Mouse (Mus musculus) limb, embryonic 13.5 days (tissue): ENCODE measurements around the gene Limk2. TPM values are rescaled to one million over a fixed set of nuclear protein-coding genes. Genes with fewer than 3 reads are reported as not detected.

Experiments
- ATAC-seq: fragments of 200-750 bp; cut with Nextera tagmentation; 2 replicates; pipeline ENCODE4 v1.8.0; 2017; ENCODE audit warnings: low read depth, moderate number of reproducible peaks, moderate TSS enrichment; ENCODE audit not compliant: low FRiP score
- H3K27ac ChIP-seq: fragments of 300-500 bp; sonication (generic); 2 replicates; pipeline ENCODE4 v1.5.1; 2015; ENCODE audit warnings: inconsistent platforms, mild to moderate bottlenecking, moderate library complexity
- H3K27me3 ChIP-seq: fragments of 300-500 bp; sonication (generic); 2 replicates; pipeline ENCODE4 v1.6.1; 2015; ENCODE audit warnings: mild to moderate bottlenecking, inconsistent platforms
- H3K36me3 ChIP-seq: fragments of 300-500 bp; sonication (generic); 2 replicates; pipeline ENCODE4 v1.6.1; 2015; ENCODE audit warnings: inconsistent platforms, mild to moderate bottlenecking, moderate library complexity
- H3K4me1 ChIP-seq: fragments of 300-500 bp; sonication (generic); 2 replicates; pipeline ENCODE4 v1.6.1; 2015; ENCODE audit warnings: inconsistent platforms
- H3K4me2 ChIP-seq: fragments of 300-500 bp; sonication (generic); replicated peaks from 2 replicates; pipeline ENCODE4 v1.6.1; 2015; ENCODE audit warnings: inconsistent platforms, mild to moderate bottlenecking, moderate library complexity
- H3K4me3 ChIP-seq: fragments of 300-500 bp; sonication (generic); 2 replicates; pipeline ENCODE4 v1.5.1; 2015; ENCODE audit warnings: moderate library complexity, mild to moderate bottlenecking, inconsistent platforms
- H3K9ac ChIP-seq: fragments of 300-500 bp; sonication (generic); 2 replicates; pipeline ENCODE4 v1.6.1; 2015; ENCODE audit warnings: mild to moderate bottlenecking, inconsistent platforms
- H3K9me3 ChIP-seq: fragments of 300-500 bp; sonication (generic); 2 replicates; pipeline ENCODE4 v1.6.1; 2016; ENCODE audit warnings: inconsistent platforms
- WGBS: fragments of 180-500 bp; shearing (Covaris S2); methylation state at CpG from one replicate; pipeline ENCODE4 v1.1.7; 2015; 5-methylcytosine and 5-hydroxymethylcytosine counted together
- polyA plus RNA-seq: library from polyadenylated mRNA; unstranded; fragments of >200 nt; fragmentation: Nextera tagmentation; extraction: Ambion mirVana; gene quantifications from 2 replicates; pipeline ENCODE4 v1.2.1, GENCODE M21; 2015

Gene Limk2
- polyA plus RNA-seq, 1 experiment from 2014 or later, result 61.2 TPM

DNA sequence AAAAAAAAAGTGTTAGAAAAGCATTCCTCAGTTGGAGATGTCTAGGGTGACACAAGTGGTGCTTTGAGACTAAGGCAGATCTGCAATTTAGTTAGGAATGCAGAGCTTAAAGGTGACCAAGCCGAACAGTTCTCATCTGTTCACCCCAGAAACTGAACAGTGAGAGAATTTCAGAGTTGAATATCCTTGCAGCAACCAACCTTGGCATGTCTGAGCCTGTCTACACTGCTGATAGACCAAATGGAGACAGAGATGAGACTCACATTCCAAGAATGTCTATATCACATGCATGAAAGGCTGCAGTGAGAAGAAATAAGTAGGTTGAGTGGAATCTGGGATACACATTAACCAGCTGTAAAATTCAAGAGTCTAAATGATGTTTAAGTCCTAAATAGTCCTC, 28.6 kb upstream of the Limk2 start:
- no peak for ATAC-seq
- Histone ChIP-seq H3K9ac (no peak overlapping the region), H3K36me3 (peaks cover 5% of the 10 kb centered on the region; the same call in 1 of the 2 replicates), H3K27ac (no peak overlapping the region), H3K9me3 (no peaks in the 10 kb centered on the region), H3K4me1 (no peaks in the 10 kb centered on the region), H3K4me3 (no peak overlapping the region), H3K27me3 (no peaks in the 10 kb centered on the region), H3K4me2 (no peak overlapping the region)
- WGBS, result 95% methylated on average over 1 of the region's 1 CpGs

- no peak overlapping the region for H3K4me3 ChIP-seq
- H3K9ac ChIP-seq, result no peak overlapping the region
- 73% methylated on average over 4 of the region's 4 CpGs for WGBS
- no peaks in the 10 kb centered on the region for H3K4me1 ChIP-seq
- peaks cover 14% of the 10 kb centered on the region; the same call in 1 of the 2 replicates for H3K36me3 ChIP-seq
- H3K27me3 ChIP-seq, result no peaks in the 10 kb centered on the region
- no peak overlapping the region for H3K27ac ChIP-seq
- H3K9me3 ChIP-seq, result no peaks in the 10 kb centered on the region
- H3K4me2 ChIP-seq, result no peak overlapping the region
- ATAC-seq, result no peak
These were observed 24.8 kb upstream of the Limk2 start for GRCm38 (mm10) chr11:3433809-3434208.

- H3K27ac ChIP-seq, result no peak overlapping the region
- no peaks in the 10 kb centered on the region for H3K4me1 ChIP-seq
- no peak overlapping the region; the same call in 1 of the 2 replicates for H3K9ac ChIP-seq
- no peak overlapping the region for H3K4me2 ChIP-seq
- H3K4me3 ChIP-seq, result no peak overlapping the region
- peaks cover 14% of the 10 kb centered on the region; the same call in 1 of the 2 replicates for H3K36me3 ChIP-seq
- H3K27me3 ChIP-seq, result no peaks in the 10 kb centered on the region
- H3K9me3 ChIP-seq, result no peaks in the 10 kb centered on the region
- WGBS, result 93% methylated on average over 6 of the region's 6 CpGs
- ATAC-seq, result no peak
These were observed 23.1 kb upstream of the Limk2 start for GRCm38 (mm10) chr11:3431976-3432603.

DNA sequence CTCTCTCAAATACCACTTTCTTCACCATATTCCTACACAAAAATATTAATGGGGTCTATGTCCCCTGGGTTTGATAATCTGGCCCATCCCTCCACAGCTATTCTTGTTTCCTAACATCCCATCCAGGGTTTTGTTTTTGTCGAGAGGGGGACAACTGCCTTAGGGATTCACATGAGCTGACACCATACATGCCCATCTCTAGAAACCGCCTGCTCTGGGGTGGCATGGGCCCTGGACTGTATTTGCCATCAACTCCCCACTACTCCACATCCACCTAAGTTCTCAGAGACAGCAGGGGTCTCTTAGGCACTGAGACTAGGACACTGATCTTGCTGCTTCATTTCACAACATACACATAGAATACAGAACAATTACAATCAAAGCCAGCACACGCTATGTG, 22.5 kb upstream of the Limk2 start:
- ATAC-seq, result no peak
- H3K36me3 ChIP-seq, result peaks cover 12% of the 10 kb centered on the region; the same call in 1 of the 2 replicates
- no peaks in the 10 kb centered on the region for H3K27me3 ChIP-seq
- H3K4me3 ChIP-seq, result no peak overlapping the region
- H3K4me1 ChIP-seq, result no peaks in the 10 kb centered on the region
- H3K4me2 ChIP-seq, result no peak overlapping the region
- no peak overlapping the region for H3K27ac ChIP-seq
- 92% methylated on average over 3 of the region's 3 CpGs for WGBS
- H3K9me3 ChIP-seq, result no peaks in the 10 kb centered on the region
- no peak overlapping the region for H3K9ac ChIP-seq

DNA sequence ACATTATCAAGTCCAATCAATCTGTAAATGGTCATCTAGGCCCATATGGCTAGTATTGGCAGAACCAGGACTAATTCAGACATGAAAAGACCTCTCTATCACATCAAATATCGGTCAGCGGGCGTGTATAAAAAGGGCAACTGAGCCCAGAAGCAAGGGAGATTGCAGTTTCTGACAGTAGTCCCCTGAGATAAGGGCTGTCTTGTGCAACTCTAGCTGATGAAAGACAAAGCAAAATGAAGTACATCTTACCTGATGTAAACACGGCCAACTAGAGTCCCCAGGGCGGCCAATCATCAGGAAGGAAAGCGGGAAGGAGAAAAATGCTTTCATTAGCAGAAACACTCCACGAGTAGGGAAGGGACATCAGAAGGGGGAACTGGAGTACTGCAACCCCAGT, 19.6 kb upstream of the Limk2 start:
- no peak for ATAC-seq
- Histone ChIP-seq H3K9me3 (no peaks in the 10 kb centered on the region), H3K27ac (no peak overlapping the region), H3K4me3 (no peak overlapping the region), H3K4me2 (no peak overlapping the region), H3K27me3 (no peaks in the 10 kb centered on the region), H3K9ac (no peak overlapping the region), H3K4me1 (no peaks in the 10 kb centered on the region), H3K36me3 (peaks cover 37% of the 10 kb centered on the region)
- 87% methylated on average over 7 of the region's 7 CpGs for WGBS

DNA sequence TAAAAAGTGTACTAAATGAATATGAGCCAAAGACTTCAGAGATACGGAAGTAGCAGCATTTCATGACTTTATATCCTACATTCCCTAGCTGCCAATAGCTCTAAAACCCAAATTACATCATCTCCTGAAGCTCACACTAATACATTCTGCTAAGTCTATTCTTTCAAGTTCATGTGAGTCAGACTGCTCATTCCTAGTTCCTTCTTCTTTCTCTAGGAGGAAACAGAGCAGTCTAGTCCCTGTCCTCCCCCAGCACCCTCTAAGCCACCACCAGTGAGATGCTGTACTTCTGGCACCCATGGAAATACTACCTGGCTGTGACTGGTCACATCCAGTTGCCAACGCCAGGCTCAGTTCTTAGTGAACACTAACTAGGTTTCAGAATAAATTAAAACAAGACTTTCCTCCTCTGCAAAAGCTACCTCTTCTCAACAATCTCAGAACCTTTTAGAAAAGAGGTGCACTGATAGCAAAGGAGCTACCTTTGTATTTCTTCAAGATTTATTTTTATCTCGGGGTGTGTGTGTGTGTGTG, 18.8 kb upstream of the Limk2 start:
- no peak for ATAC-seq
- no peak overlapping the region for H3K4me3 ChIP-seq
- H3K36me3 ChIP-seq, result peaks cover 45% of the 10 kb centered on the region
- no peak overlapping the region for H3K9ac ChIP-seq
- 81% methylated on average over 3 of the region's 3 CpGs for WGBS
- H3K27ac ChIP-seq, result no peak overlapping the region
- no peaks in the 10 kb centered on the region for H3K27me3 ChIP-seq
- no peaks in the 10 kb centered on the region for H3K9me3 ChIP-seq
- H3K4me2 ChIP-seq, result no peak overlapping the region
- H3K4me1 ChIP-seq, result no peaks in the 10 kb centered on the region

DNA sequence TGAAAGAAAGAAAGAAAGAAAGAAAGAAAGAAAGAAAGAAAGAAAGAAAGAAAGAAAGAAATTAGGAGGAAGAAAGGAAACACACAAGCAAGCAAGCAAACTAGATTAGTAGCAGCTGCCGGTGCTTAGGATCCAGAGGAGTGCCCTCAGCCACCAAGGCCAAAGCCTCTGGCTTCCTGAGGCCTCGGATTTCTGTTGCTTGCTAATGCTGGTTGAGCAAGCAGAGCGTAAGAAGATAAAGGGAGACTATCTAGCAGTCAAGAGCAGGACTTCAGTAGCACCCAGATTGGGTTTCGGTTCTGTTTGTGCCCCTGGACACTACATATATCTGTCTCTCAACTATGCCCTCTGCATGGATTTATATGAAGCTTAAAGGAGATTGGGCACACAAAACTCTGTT, 13.3 kb upstream of the Limk2 start:
- WGBS, result 79% methylated on average over 4 of the region's 4 CpGs
- H3K4me3 ChIP-seq, result no peak overlapping the region
- no peaks in the 10 kb centered on the region for H3K9me3 ChIP-seq
- no peaks in the 10 kb centered on the region for H3K4me1 ChIP-seq
- no peak overlapping the region for H3K4me2 ChIP-seq
- no peaks in the 10 kb centered on the region for H3K27me3 ChIP-seq
- peaks cover 64% of the 10 kb centered on the region for H3K36me3 ChIP-seq
- ATAC-seq, result no peak
- H3K27ac ChIP-seq, result no peak overlapping the region
- no peak overlapping the region for H3K9ac ChIP-seq

DNA sequence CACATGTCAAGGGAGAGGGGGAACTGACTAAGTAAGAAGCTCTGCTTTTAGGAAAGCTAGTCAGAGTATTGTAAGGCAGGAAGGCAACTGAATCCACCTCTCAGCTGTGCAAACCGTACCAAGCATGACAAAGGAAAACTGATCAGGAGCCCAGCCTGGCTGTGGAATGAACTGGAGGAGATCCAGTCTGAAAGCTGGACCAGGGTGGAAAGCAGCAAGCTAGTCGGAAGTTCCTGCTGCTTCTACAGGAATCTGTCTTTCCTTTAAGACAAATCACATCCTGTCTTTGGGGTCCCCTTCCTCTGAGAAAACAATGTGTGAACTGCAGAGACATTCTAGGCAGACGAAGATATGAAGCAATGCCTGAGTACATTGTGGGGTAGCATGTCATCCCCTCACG, 9.8 kb upstream of the Limk2 start:
- H3K9ac ChIP-seq, result no peak overlapping the region
- WGBS, result 81% methylated on average over 4 of the region's 4 CpGs

DNA sequence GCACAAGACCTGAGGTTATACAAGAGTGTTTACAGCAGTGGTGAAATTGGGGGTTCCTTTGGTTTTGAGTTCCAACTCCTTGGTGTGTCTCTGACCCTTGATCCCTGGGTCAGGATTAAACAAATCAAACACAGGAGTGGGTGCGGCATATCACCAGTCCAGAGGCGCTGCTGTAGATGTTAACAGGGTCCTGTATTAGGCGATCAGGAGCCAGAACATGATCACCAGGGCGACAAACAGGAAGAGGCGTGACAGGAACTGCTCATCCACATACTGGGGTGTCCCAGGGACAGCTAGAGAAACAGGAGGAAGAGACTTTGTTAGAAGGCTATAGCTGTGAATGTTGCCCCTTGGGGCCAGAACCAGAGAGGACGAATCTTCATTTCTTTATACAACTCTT, 8.8 kb upstream of the Limk2 start:
- Histone ChIP-seq H3K4me3 (no peak overlapping the region), H3K27ac (no peak overlapping the region), H3K36me3 (peaks cover 60% of the 10 kb centered on the region), H3K9ac (no peak overlapping the region), H3K4me2 (no peak overlapping the region), H3K27me3 (no peaks in the 10 kb centered on the region), H3K9me3 (no peaks in the 10 kb centered on the region), H3K4me1 (no peaks in the 10 kb centered on the region)
- whole genome bisulfite sequencing, result 79% methylated on average over 6 of the region's 6 CpGs
- ATAC-seq, result no peak

More for the DNA sequence above, 9.8 kb upstream of the Limk2 start:
- H3K4me1 ChIP-seq, result no peaks in the 10 kb centered on the region
- no peak overlapping the region for H3K27ac ChIP-seq
- H3K36me3 ChIP-seq, result peaks cover 67% of the 10 kb centered on the region
- no peaks in the 10 kb centered on the region for H3K9me3 ChIP-seq
- ATAC-seq, result no peak
- no peak overlapping the region for H3K4me3 ChIP-seq
- H3K4me2 ChIP-seq, result no peak overlapping the region
- H3K27me3 ChIP-seq, result no peaks in the 10 kb centered on the region

DNA sequence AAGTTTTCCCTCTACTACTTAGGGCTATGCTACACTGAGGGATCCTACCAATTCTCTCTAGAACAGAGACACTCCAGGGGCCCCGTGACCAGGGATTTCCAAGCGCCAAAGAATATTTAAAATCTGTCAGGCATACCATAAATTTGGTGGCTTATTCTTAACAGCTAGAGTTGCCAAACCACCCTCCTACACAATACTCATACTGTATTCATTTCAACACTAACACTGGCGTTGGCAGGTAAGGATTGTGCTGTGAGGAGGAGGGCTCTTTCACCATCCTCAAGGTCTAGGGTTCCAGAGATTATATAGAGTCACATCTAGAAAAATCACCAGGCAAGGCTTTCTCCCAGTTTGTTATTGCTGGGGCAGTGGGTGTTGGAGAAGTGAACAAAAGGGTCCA, 7.4 kb upstream of the Limk2 start:
- Histone ChIP-seq H3K4me2 (no peak overlapping the region), H3K27ac (no peak overlapping the region), H3K9ac (no peak overlapping the region), H3K36me3 (peaks cover 58% of the 10 kb centered on the region), H3K4me1 (no peaks in the 10 kb centered on the region), H3K4me3 (no peak overlapping the region), H3K9me3 (no peaks in the 10 kb centered on the region), H3K27me3 (no peaks in the 10 kb centered on the region)
- no peak for ATAC-seq
- 91% methylated on average over 3 of the region's 3 CpGs for whole genome bisulfite sequencing

- H3K4me2 ChIP-seq, result no peak overlapping the region
- no peak overlapping the region for H3K27ac ChIP-seq
- H3K9ac ChIP-seq, result no peak overlapping the region
- H3K27me3 ChIP-seq, result no peaks in the 10 kb centered on the region
- ATAC-seq, result no peak
- peaks cover 12% of the 10 kb centered on the region for H3K4me1 ChIP-seq
- WGBS, result 82% methylated on average over 3 of the region's 3 CpGs
- no peaks in the 10 kb centered on the region for H3K9me3 ChIP-seq
- H3K36me3 ChIP-seq, result peaks cover 29% of the 10 kb centered on the region
- no peak overlapping the region for H3K4me3 ChIP-seq
These were observed 3.1 kb upstream of the Limk2 start for GRCm38 (mm10) chr11:3412111-3412510.

- 7% methylated on average over 34 of the region's 34 CpGs for WGBS
- Histone ChIP-seq H3K9me3 (no peaks in the 10 kb centered on the region), H3K9ac (peak overlapping the region; percentile 77), H3K27ac (peak overlapping the region; percentile 39; the same call in 1 of the 2 replicates), H3K4me3 (peak overlapping the region; percentile 77), H3K36me3 (no peaks in the 10 kb centered on the region; the same call in 1 of the 2 replicates), H3K4me2 (peak overlapping the region; percentile 86), H3K4me1 (peaks cover 12% of the 10 kb centered on the region), H3K27me3 (no peaks in the 10 kb centered on the region)
- ATAC-seq, result no peak
These were observed 625 bp downstream of the Limk2 start for GRCm38 (mm10) chr11:3408131-3408996.
